Mouse (Mus musculus) ovary, adult 18-20 months (tissue): ENCODE results near the gene Ttll7.

Experiments used
- DNase-seq: peaks from one replicate; pipeline ENCODE4 v3.0.0; 2022; ENCODE audit warnings: low spot score, mixed read lengths

Ttll7 gene

DNA sequence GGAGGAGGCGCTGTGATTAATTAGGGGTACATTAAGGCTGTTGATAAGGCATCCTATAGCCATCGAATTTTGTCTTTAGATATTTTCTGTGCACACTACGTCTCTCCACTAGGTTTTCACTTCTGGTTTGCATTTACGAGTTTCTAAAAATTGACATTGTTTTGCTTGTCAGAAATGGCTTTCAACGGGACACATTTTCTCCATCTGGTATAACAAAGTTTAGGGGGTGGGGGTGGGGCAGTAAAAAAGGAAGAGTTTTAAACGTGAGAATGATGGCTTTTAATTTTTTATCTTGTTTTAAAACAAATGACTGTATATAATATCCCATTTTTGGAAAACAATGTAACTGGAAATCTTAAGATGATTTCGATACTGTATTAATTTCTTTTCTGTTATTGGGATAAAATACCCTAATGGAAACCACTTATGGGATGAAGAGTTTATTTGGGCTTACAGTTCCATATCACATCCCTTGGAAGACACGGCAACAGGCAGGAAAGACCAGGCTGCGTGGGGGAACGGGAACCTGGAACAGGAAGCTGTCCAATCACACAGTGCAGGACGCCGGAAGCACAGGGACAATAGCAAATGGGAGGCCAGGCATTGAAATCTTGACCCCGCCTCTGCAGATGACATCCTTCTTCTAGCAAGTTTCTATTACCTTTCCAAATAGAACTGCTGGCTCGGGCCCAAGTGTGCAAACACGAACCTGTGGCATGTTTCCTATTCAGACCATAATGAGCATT is 142.7 kb downstream of the Ttll7 start:
- DNase-seq: no peak

DNA sequence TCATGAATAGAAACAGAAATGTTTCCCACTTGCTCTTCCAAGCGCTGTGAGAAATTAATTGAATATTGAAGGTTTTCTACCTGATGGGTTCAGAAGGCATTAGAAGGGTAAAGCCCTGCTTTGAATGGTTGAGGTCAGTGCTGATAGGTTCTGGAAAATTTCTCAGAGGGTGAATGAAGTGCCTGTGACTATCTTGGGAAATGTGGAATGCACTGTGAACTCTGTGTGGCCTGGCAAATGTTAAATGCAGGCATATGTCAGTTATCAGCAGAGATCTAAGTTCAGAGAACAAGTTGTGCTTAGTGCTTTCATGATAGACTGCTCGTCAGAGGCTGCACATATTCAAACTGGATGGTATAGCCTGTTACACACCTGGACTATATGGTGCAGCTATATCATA is 147.0 kb downstream of the Ttll7 start:
- no peak for DNase-seq

DNA sequence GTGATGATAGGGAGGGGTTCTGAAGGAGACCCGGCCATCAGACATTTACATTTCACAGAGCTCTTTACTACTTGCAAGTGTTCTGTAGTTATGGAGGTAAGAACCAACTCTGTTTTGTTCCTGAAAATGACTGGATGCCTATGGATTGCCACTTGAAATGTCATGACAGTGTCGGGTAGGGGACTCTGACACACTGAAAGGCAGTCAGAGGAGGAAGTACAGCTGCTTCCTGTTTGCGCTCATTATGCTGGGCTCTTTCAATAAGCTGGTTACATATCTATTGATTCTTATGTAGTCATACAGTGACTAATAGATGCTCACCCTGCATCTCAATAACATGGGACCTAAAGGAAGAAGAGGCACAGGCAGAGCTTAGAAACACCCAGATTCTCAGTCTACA is 148.8 kb downstream of the Ttll7 start:
- no peak for DNase-seq

GRCm38 (mm10) chr3:147001557-147001956 is 149.4 kb downstream of the Ttll7 start:
- DNase-seq: no peak

GRCm38 (mm10) chr3:147016506-147016905 is 164.3 kb downstream of the Ttll7 start:
- DNase-seq: no peak

DNA sequence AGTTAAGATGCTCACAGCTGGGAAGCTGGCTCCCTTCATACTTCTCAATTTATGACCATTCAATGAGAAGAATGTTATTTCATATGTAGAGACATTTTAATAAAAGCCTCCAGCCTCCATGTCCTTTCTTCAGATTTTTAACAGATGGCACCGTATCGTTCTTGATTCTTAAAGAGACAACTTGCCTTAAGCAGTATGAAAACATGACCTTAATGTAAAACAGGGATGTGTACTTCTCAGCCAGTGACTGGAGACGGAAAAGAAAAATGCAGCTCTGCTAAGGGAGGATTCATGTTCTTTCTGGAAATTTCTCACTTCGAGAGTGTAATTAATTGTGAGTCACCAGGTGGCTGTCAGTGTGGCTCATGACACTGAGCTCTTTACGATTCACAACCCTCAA is 167.3 kb downstream of the Ttll7 start:
- DNase-seq: no peak

GRCm38 (mm10) chr3:147026248-147026647 is 174.1 kb downstream of the Ttll7 start:
- no peak for DNase-seq

- DNase-seq: no peak
Measured at GRCm38 (mm10) chr3:147028382-147028781, 176.2 kb downstream of the Ttll7 start.

- no peak for DNase-seq
Measured at GRCm38 (mm10) chr3:147029718-147030117, 177.6 kb downstream of the Ttll7 start.

DNA sequence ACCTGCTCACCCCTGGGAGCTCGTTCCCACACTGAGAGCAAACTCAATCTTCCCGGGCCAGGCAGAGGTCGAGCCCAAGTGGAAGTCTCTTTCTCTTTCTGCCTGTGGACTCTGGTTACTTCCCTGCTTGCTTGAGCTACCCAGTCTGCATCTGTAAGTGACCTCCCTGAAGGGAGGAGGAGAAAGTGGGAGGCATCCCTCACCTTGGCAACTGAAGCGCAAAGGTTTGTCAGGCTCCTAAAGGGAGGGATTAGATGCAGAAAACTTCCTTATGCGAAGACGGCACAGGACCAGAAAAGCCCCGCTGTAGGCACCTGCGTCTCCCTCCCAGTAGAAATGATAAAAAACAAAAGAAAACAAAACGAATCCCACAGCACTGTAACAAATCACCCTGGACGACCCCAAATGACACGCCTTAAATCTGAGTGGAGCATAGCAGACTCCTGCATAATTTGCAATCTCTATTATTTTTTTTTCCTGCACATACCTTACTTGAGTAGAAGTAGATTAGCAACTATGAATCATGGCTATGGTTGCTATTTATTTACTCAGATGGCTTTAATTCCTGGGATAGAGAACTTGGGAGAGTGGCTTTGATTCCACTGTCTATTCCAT is 178.2 kb downstream of the Ttll7 start:
- DNase-seq: no peak
